Mouse (Mus musculus) MEL (cell line): ENCODE measurements at regions not wholly inside any gene's neighbourhood (a gene's known extent, or its start where the extent isn't known, plus 50 kb on each side); places are given as distances from the start of the nearest gene placed in this dataset.

ENCODE experiments used
- CTCF ChIP-seq, 3 experiments: IDR thresholded peaks in 2 of 3; conservative IDR thresholded peaks in 1 of 3; 2 replicates each; pipeline ENCODE4 v1.5.1; 2011 to 2012; ENCODE audit warnings: low read length in 3 of 3, low read depth in 2 of 3, mild to moderate bottlenecking in 2 of 3, improper control_type of control experiment in 1 of 3, inconsistent platforms in 1 of 3, mixed read lengths in 1 of 3, moderate library complexity in 1 of 3; ENCODE audit not compliant: control insufficient read depth in 1 of 3, insufficient read depth in 1 of 3, poor library complexity in 1 of 3, severe bottlenecking in 1 of 3
- E2F4 ChIP-seq: IDR thresholded peaks from 2 replicates; pipeline ENCODE4 v1.6.1; 2011; ENCODE audit warnings: low read depth, low read length, improper control_type of control experiment, borderline replicate concordance
- EP300 ChIP-seq, 2 experiments: IDR thresholded peaks; 2 replicates each; pipeline ENCODE4 v1.6.1; 2011; ENCODE audit warnings: improper control_type of control experiment in 2 of 2, low read length in 2 of 2, low read depth in 1 of 2, mild to moderate bottlenecking in 1 of 2
- GATA1 ChIP-seq: IDR thresholded peaks from 2 replicates; pipeline ENCODE4 v1.6.1; 2011; ENCODE audit warnings: low read depth, low read length, improper control_type of control experiment
- NRF1 ChIP-seq: IDR thresholded peaks from 2 replicates; pipeline ENCODE4 v1.6.1; 2014; ENCODE audit warnings: low read depth, mild to moderate bottlenecking, inconsistent platforms, low read length, improper control_type of control experiment, moderate library complexity; ENCODE audit not compliant: poor library complexity, insufficient read depth, severe bottlenecking
- POLR2A ChIP-seq, 2 experiments: IDR thresholded peaks; 2 replicates each; pipeline ENCODE4 v1.6.1; 2011 to 2012; ENCODE audit warnings: low read length in 2 of 2, mild to moderate bottlenecking in 2 of 2, control low read depth in 1 of 2, improper control_type of control experiment in 1 of 2, low read depth in 1 of 2, moderate library complexity in 1 of 2; ENCODE audit not compliant: control insufficient read depth in 1 of 2, insufficient read depth in 1 of 2, poor library complexity in 1 of 2
- TBP ChIP-seq: IDR thresholded peaks from 2 replicates; pipeline ENCODE4 v1.8.0; 2011; ENCODE audit warnings: low read depth, low read length, improper control_type of control experiment
- USF1 ChIP-seq: IDR thresholded peaks from 2 replicates; pipeline ENCODE4 v1.6.1; 2014; ENCODE audit warnings: low read depth, mild to moderate bottlenecking, inconsistent platforms, low read length, improper control_type of control experiment, moderate library complexity

DNA sequence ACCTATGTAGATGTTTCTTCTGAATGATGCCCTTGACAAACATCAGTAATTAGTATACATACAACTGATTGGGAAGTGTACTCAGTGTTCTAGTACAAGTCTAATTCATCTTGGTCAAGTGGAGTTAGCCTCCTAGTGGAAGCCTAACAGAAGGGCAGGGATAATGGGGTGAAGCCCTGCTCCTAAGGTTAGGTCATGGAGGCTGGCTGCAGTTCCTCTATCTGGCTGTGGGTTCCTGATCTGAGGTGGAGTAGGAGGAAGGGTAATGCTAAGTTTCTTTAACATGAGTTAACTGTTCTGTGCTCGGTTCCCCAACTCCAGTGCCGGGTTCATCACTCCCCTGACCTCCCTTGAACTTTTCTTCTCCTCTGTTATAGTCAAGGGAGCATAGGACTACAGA, 281.1 kb upstream of the Tle3 start:
- no peak for TF ChIP-seq USF1
- no peak for TF ChIP-seq CTCF (IDR thresholded peaks at IDR 0.05 in 2 of 3, conservative IDR thresholded peaks at IDR 0.05 in 1 of 3; ENCODE audit: control insufficient read depth in 1 of 3, insufficient read depth in 1 of 3, low read depth in 2 of 3, low read length in 3 of 3, poor library complexity in 1 of 3, severe bottlenecking in 1 of 3)
- no peak for TF ChIP-seq POLR2A (IDR thresholded peaks at IDR 0.05; ENCODE audit: control insufficient read depth in 1 of 2, insufficient read depth in 1 of 2, low read depth in 1 of 2, low read length in 2 of 2, poor library complexity in 1 of 2)
- TF ChIP-seq EP300 (IDR thresholded peaks at IDR 0.05; ENCODE audit: low read depth in 1 of 2, low read length in 2 of 2): no peak
- TF ChIP-seq GATA1: no peak
- no peak for TF ChIP-seq NRF1
- 0 out of 2 replicates have a peak, but pooled peaks have one; percentile 18 for TF ChIP-seq TBP
- no peak for TF ChIP-seq E2F4
